Mouse (Mus musculus) lung, postnatal 25 days (tissue): ENCODE data around the gene Unc5c.

Source experiments
- DNase-seq: peaks from one replicate; pipeline ENCODE4 v3.0.0; 2022; ENCODE audit warnings: low spot score

Gene Unc5c

DNA sequence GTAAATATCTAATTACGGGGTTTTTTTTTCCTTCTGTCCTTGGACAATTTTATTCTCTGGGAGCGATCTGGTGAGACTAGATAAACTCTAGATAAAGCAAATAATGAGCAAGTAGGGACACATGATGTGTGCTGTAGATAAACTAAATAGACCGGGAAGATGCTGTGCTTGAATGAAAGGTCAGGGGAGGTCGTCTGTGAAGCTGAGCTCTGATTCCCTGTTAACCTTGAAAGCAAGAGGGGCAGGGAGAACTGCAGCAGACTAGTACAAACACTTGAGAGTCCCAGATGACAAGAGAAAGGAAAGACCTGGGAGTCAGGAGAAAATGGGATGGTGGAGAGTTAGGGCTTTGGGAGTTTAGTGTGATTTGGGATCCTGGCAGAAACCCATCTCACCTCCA is 251.4 kb downstream of the Unc5c start:
- no peak for DNase-seq

DNA sequence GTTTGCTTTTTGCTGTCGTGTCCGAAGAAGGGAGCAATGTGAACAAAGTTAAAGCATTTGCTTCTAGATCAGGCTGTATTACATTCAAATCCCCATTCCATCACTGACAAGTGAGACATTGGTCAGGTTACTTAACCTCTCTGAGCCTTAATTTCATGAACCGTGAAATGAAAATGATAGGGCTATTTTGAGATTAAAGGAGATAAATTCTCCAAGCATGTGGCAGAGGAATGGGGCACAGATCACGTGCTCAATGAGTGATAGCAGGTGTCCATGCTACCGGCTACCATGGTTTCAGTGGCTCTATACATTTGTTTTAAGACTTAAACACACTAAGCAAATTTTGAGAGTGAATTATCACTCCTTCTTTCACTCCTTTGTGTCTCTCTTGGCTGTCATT is 254.0 kb downstream of the Unc5c start:
- DNase-seq = no peak

- no peak for DNase-seq
These were observed 259.5 kb downstream of the Unc5c start for GRCm38 (mm10) chr3:141724499-141724898.

GRCm38 (mm10) chr3:141725432-141725831 is 260.4 kb downstream of the Unc5c start:
- DNase-seq = no peak

DNA sequence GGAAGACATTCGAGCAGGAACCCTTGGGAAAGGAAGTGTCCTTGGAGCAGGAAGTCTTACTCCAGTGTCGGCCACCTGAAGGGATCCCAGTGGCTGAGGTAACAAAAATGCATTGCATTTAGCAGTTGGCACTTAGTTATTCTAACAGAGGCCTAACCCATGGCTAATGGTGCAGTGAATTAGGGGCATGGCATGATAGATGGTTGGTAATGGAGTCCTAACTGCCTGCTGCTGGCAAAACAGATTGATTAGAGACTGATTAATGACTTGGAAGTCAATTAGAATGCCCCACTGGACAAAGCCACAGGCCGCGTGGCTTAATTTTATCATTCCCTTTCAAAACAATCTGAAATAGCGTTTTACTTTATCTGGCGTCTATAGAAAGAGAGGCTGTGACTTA is 268.8 kb downstream of the Unc5c start:
- DNase-seq = no peak

- DNase-seq = no peak
These were observed 270.3 kb downstream of the Unc5c start for GRCm38 (mm10) chr3:141735285-141735684.

DNA sequence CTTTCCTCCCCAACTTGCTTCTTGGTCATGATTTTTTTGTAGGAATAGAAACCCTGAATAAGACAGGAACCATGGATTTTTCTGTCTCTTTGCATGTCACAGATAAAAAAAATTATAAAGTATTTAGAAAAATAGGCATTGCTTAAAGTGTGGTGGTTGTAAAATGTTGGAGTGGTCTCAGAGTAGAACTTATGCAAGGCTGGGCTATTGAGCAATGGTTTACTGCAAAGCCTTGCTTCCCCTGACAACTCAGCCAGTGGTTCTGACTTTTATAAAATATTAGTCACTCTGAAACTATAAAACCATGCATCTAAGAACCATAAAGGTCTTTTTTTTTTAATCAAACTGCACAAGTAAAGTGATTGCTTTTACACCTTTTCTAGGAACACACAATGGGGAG is 280.3 kb downstream of the Unc5c start:
- DNase-seq = no peak

GRCm38 (mm10) chr3:141748694-141749381 is 283.8 kb downstream of the Unc5c start:
- no peak for DNase-seq

GRCm38 (mm10) chr3:141752172-141752571 is 287.2 kb downstream of the Unc5c start:
- DNase-seq = no peak

DNA sequence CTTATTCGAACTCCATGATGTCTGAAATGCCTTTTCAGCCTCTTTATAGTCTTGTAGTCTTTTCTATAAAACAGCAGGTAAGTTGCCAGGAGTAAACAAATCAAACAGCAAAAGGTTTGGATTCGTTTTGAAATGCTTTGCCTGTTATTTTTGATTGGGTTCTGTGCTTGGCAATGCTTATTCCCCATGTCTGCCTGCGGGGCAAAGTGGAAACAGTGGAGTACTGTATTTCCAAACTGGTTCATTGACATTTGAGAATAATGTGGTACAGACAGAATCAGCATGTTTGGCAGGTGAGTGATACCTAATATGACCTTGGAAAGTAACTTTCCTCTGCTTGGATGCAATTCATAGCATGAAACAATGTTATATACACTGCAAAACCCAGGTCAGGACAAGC is 292.2 kb downstream of the Unc5c start:
- no peak for DNase-seq

- no peak for DNase-seq
These were observed 313.4 kb downstream of the Unc5c start for GRCm38 (mm10) chr3:141778411-141778919.

DNA sequence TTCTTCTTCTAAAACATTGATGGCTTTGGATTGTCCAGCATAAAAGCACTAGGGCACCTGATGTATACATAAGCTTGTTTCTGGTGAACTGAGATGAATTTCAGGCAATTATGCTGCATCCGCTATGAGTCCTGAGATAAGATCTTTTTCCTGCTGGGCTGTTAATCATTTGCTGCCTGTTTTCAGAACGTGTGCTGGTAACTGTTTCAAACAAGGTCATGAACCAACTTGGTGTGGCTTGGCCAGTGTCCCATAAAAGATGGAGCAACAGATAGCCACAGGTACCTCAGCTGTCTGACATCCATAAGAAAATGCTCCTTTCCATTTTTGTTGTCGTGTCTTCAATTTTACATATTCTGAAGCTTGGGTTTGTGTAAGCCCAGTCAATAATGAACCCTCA is 314.2 kb downstream of the Unc5c start:
- DNase-seq = no peak

- no peak for DNase-seq
These were observed 317.5 kb downstream of the Unc5c start for GRCm38 (mm10) chr3:141782553-141782952.

- no peak for DNase-seq
These were observed 326.2 kb downstream of the Unc5c start for GRCm38 (mm10) chr3:141791026-141791780.

DNA sequence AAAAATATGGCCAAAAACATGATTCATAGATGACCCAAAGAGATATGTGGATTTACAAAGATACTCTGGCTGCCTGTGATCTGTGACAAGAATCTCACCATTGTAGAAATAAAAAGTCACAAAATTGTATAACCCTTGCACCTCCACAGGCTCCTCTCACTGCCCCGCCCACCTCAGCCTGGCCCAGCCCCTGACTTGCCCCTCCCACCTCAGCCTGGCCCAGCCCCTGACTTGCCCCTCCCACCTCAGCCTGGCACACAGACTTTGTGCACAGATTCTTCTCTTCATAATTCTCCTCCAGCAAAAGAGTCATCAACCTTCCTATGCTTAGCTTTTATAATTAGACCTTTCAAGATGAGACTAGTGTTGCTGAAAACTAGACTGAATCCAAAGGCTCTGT is 327.1 kb downstream of the Unc5c start:
- DNase-seq = no peak

GRCm38 (mm10) chr3:141793755-141794154 is 328.7 kb downstream of the Unc5c start:
- DNase-seq = no peak

GRCm38 (mm10) chr3:141794371-141794770 is 329.4 kb downstream of the Unc5c start:
- no peak for DNase-seq

GRCm38 (mm10) chr3:141797372-141797771 is 332.4 kb downstream of the Unc5c start:
- no peak for DNase-seq

DNA sequence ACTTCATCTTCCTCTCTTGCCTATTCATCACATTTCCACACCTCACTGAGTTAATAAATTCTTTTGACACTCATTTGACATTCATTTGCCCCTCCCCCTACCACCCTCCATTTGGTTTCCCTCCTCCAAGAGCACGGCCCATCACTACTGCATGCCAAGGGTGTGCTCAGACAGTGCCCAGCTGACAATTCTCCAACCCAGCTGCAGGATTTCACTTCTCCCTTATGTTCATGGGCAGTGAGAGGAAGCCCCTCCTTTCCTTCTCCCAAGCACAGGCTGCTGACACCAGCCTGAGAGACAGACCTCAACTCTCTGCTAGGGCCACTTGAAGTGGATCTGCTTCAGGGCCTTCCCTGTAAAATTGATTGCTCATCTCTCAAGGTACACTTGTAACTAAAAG is 332.8 kb downstream of the Unc5c start:
- DNase-seq = no peak

DNA sequence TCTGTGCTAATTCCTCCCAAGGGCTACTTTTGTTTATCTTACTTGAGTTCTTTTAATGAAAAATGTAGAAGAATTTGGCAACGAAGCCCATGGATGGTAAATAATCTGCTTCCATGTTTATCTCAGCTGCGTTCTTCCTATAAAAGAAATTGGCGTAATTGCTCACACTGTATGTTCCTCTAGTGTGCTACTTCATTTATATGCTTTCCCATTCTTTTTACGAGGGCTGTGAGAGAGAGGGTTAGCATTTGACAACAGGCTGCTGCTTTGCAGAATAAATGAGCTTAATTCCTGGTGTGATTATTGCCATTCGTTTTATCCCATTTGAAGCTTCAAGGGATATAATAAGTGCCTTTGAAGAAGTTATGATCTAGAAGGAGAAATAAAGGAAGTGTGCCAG is 339.1 kb downstream of the Unc5c start:
- DNase-seq = no peak

- DNase-seq = no peak
These were observed 344.6 kb downstream of the Unc5c start for GRCm38 (mm10) chr3:141809581-141809980.

DNA sequence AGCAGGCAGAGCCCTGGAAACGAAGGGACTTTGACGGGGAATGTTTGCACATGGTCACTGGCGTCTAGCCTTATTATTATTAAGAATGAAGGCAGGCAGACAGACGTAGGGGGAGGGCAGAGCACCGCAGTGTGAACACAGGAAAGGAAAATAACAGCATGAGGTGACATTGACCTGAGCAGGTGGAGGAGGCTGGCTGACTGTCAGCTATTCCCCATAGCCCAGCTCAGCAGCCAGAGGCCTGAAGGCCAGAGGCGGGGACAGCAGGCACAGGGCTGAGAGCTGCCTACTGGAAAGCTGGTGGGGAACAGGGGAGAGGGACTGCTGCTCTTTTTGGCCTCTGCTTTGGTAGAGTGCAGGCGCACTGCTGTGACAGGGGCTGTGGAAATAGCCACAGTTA is 345.9 kb downstream of the Unc5c start:
- no peak for DNase-seq

DNA sequence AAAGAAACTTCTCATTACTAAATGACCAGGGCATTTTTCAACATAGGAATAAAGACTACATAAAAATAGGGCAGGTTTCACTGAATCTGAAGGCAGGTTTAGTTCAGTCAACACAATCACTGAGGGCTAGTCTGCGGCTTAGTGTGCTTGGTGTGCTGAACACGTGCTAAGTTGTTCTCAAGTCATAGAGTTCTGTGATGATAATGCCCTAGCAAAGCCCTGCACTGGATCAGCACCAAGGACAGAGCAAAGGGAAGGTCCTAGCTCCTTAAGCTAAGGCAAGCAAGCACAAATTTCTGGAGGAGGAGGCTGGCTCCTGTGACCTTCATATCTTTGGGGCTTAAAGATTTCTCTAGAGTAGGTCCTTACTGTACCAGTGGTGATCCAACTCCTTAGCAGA is 346.3 kb downstream of the Unc5c start:
- no peak for DNase-seq

DNA sequence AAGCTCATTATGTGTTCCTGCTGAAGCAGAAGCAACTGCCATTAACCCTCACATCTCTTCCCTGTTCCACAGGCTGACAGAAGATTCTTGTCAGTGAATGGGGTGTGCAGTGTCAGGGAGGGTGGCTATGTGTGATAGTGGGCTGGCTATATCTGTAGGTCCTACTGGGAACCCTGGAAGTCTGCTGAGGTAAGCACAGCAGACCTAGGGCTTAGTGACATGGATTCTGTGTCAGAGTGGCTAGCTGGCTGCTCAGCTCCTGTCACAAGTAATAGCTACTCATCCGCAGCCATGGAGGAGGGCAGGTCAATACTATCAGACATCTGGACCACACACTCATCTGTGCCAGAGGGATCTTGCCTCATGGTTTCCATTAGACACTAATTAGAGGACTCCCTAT is 349.8 kb downstream of the Unc5c start:
- no peak for DNase-seq
